23 mouse cellular contexts compared by ENCODE assay signal in genomic region chr1:186425421-186425820, GRCm38 (mm10).
A peak's percentile ranks its signal among the peaks of the same experiment; 100 is the strongest.
DNase-seq lines count a peak whose midpoint lies in the region; ATAC-seq lines count a peak whose summit lies in the region.
"Had no signal": no experiment of that assay in that cellular context is flagged by ENCODE, and none has a peak within 500 bp of the region (broad histone marks: within the 10 kb centered on the region; RNA-seq: fewer than 3 reads in every experiment).

No protein-coding gene starts in this region.

- H3K4me2 ChIP-seq in heart, embryonic 13.5 days, result no peak overlapping the region
- no peak overlapping the region for H3K4me2 ChIP-seq in limb, embryonic 11.5 days (ENCODE audit: low read depth, severe bottlenecking)
- H3K4me2 ChIP-seq: intestine, embryonic 15.5 days; liver, embryonic 12.5 days; midbrain, embryonic 13.5 days had no signal

- no peak overlapping the region for H3K9ac ChIP-seq in heart, embryonic 13.5 days
- no peak overlapping the region for H3K9ac ChIP-seq in limb, embryonic 11.5 days (ENCODE audit: low read length)
- H3K9ac ChIP-seq: intestine, embryonic 15.5 days; liver, embryonic 12.5 days; midbrain, embryonic 13.5 days had no signal

- ATAC-seq in heart, embryonic 13.5 days (ENCODE audit: extremely low read depth, insufficient number of reproducible peaks, low FRiP score, low TSS enrichment), result no peak
- peak; percentile 39; the same call in 1 of the 2 replicates for ATAC-seq in limb, embryonic 11.5 days (ENCODE audit: insufficient number of reproducible peaks, low FRiP score, low TSS enrichment, low read depth)
- ATAC-seq: CD4-positive, CD25-positive, alpha-beta regulatory T cell, adult 4 months; forebrain, embryonic 16.5 days; hindbrain, embryonic 16.5 days; intestine, embryonic 15.5 days; liver, embryonic 12.5 days; midbrain, embryonic 13.5 days had no signal

- DNase-seq in gastrocnemius, adult 18-20 months (ENCODE audit: low spot score), result peak; percentile 15
- DNase-seq in gastrocnemius, postnatal 36 days, result no peak
- no peak for DNase-seq in heart, postnatal 25 days (ENCODE audit: low spot score)
- no peak for DNase-seq in limb, embryonic 11.5 days (ENCODE audit: low spot score)
- no peak for DNase-seq in limb, embryonic 10.5 days (ENCODE audit: low spot score)
- peak; percentile 15 for DNase-seq in skeletal muscle tissue, adult 2 months (ENCODE audit: low read depth, low spot score)
- no peak for DNase-seq in lung, postnatal 25 days (ENCODE audit: low spot score)
- DNase-seq: adrenal gland, postnatal 25 days; cerebellum, adult 9-10 months; kidney, adult 9 months; kidney, postnatal 14 days; lung, adult 18-20 months; lung, postnatal 14 days; thymus, adult 2 months had no signal

- H3K4me3 ChIP-seq in heart, embryonic 13.5 days, result no peak overlapping the region
- no peak overlapping the region for H3K4me3 ChIP-seq in limb, embryonic 11.5 days (ENCODE audit: low read depth, low read length)
- H3K4me3 ChIP-seq in limb, embryonic 10.5 days, result no peak overlapping the region
- H3K4me3 ChIP-seq: hindbrain, embryonic 10.5 days; intestine, embryonic 15.5 days; liver, embryonic 12.5 days; midbrain, embryonic 13.5 days had no signal

- WGBS in heart, embryonic 13.5 days, result 51% methylated on average over 6 of the region's 6 CpGs
- whole genome bisulfite sequencing in limb, embryonic 11.5 days, result 77% methylated on average over 6 of the region's 6 CpGs
- 85% methylated on average over 6 of the region's 6 CpGs for WGBS in limb, embryonic 10.5 days

- peak overlapping the region; percentile 32 for H3K27ac ChIP-seq in heart, embryonic 13.5 days (replicated peaks)
- H3K27ac ChIP-seq in limb, embryonic 11.5 days (replicated peaks; ENCODE audit: low read depth, low read length), result no peak overlapping the region
- no peak overlapping the region for H3K27ac ChIP-seq in limb, embryonic 10.5 days
- H3K27ac ChIP-seq: hindbrain, embryonic 10.5 days; intestine, embryonic 15.5 days; liver, embryonic 12.5 days; midbrain, embryonic 13.5 days; stomach, postnatal 0 days had no signal

- no peaks in the 10 kb centered on the region for H3K27me3 ChIP-seq in heart, embryonic 13.5 days (replicated peaks)
- no peaks in the 10 kb centered on the region for H3K27me3 ChIP-seq in limb, embryonic 11.5 days (ENCODE audit: control insufficient read depth, insufficient read depth, low read length)
- H3K27me3 ChIP-seq in limb, embryonic 10.5 days (ENCODE audit: low read depth, poor library complexity, severe bottlenecking), result no peaks in the 10 kb centered on the region
- H3K27me3 ChIP-seq: intestine, embryonic 15.5 days; liver, embryonic 12.5 days; midbrain, embryonic 13.5 days had no signal

- H3K36me3 ChIP-seq in heart, embryonic 13.5 days, result no peaks in the 10 kb centered on the region
- no peaks in the 10 kb centered on the region for H3K36me3 ChIP-seq in limb, embryonic 11.5 days (ENCODE audit: control insufficient read depth, insufficient read depth, low read length)
- H3K36me3 ChIP-seq in limb, embryonic 10.5 days, result no peaks in the 10 kb centered on the region
- H3K36me3 ChIP-seq: hindbrain, embryonic 10.5 days; intestine, embryonic 15.5 days; liver, embryonic 12.5 days; midbrain, embryonic 13.5 days had no signal

- intact Hi-C loops in gastrocnemius, postnatal 36 days (cut with DNase I), result no loop called here
- intact Hi-C loops in heart, postnatal 25 days (cut with DNase I), result no loop called here

- no peaks in the 10 kb centered on the region for H3K9me3 ChIP-seq in heart, embryonic 13.5 days
- no peaks in the 10 kb centered on the region for H3K9me3 ChIP-seq in limb, embryonic 11.5 days (ENCODE audit: control insufficient read depth, low read length)
- no peaks in the 10 kb centered on the region for H3K9me3 ChIP-seq in limb, embryonic 10.5 days (replicated peaks)
- H3K9me3 ChIP-seq: hindbrain, embryonic 10.5 days; intestine, embryonic 15.5 days; liver, embryonic 12.5 days; midbrain, embryonic 13.5 days had no signal

- peaks cover 12% of the 10 kb centered on the region for H3K4me1 ChIP-seq in heart, embryonic 13.5 days
- H3K4me1 ChIP-seq in limb, embryonic 11.5 days (ENCODE audit: control insufficient read depth, insufficient read depth, low read length), result no peaks in the 10 kb centered on the region
- H3K4me1 ChIP-seq in limb, embryonic 10.5 days, result 0 out of 2 replicates have a peak, but pooled peaks cover 2% of the 10 kb centered on the region
- H3K4me1 ChIP-seq: hindbrain, embryonic 10.5 days; intestine, embryonic 15.5 days; liver, embryonic 12.5 days; midbrain, embryonic 13.5 days had no signal

Comparison
In these comparisons a context has a peak if more than half of its experiments do, and no peak if none do; other contexts are left out.
1. DNase-seq: peak in gastrocnemius, adult 18-20 months (single experiment) and skeletal muscle tissue, adult 2 months (single experiment); none in gastrocnemius, postnatal 36 days (0 of 2), heart, postnatal 25 days (single experiment), limb, embryonic 11.5 days (single experiment), limb, embryonic 10.5 days (single experiment) and lung, postnatal 25 days (single experiment).